Mouse (Mus musculus) G1E (cell line): ENCODE results near the gene Ppp4r3b. TPM values are rescaled to one million over a fixed set of nuclear protein-coding genes. Genes with fewer than 3 reads are reported as not detected.
A peak's percentile ranks its signal among the peaks of the same experiment; 100 is the strongest.

Experiments used
- ATAC-seq: 2 replicates; pipeline ENCODE4 v1.8.0; 2016; ENCODE audit warnings: mild to moderate bottlenecking; ENCODE audit not compliant: insufficient number of reproducible peaks, poor library complexity, low FRiP score, severe bottlenecking; ENCODE audit errors: extremely low read depth
- DNase-seq: peaks from one replicate; pipeline ENCODE4 v3.0.0; 2012; ENCODE audit warnings: low spot score
- H3K27me3 ChIP-seq: 2 replicates; pipeline ENCODE4 v1.6.1; 2012; ENCODE audit warnings: mild to moderate bottlenecking, low read length, inconsistent platforms; ENCODE audit not compliant: insufficient read depth
- H3K36me3 ChIP-seq: replicated peaks from 2 replicates; pipeline ENCODE3; 2012; ENCODE audit warnings: mild to moderate bottlenecking, inconsistent platforms
- H3K4me1 ChIP-seq: 2 replicates; pipeline ENCODE4 v1.6.1; 2012; ENCODE audit warnings: low read depth, low read length, inconsistent platforms, mixed read lengths; ENCODE audit not compliant: insufficient read depth
- H3K4me3 ChIP-seq: 2 replicates; pipeline ENCODE4 v1.5.1; 2012; ENCODE audit warnings: low read depth, mild to moderate bottlenecking, inconsistent platforms, low read length, moderate library complexity, mixed read lengths
- H3K9me3 ChIP-seq: replicated peaks from 2 replicates; pipeline ENCODE4 v1.6.1; 2012; ENCODE audit warnings: inconsistent platforms
- CTCF ChIP-seq: IDR thresholded peaks from 2 replicates; pipeline ENCODE4 v1.5.1; 2012; ENCODE audit warnings: low read depth, low read length, inconsistent platforms, mixed read lengths
- GATA1 ChIP-seq: IDR thresholded peaks from 2 replicates; pipeline ENCODE4 v1.6.1; 2012; ENCODE audit warnings: borderline replicate concordance, low read length, inconsistent platforms, mixed read lengths
- GATA2 ChIP-seq: IDR thresholded peaks from 2 replicates; pipeline ENCODE4 v1.6.1; 2012; ENCODE audit warnings: low read depth, low read length, inconsistent platforms, borderline replicate concordance
- POLR2AphosphoS5 ChIP-seq: IDR thresholded peaks from 2 replicates; pipeline ENCODE4 v1.6.1; 2012; ENCODE audit warnings: low read depth, low read length, inconsistent platforms; ENCODE audit not compliant: insufficient replicate concordance
- TAL1 ChIP-seq: conservative IDR thresholded peaks from 2 replicates; pipeline ENCODE4 v1.6.1; 2012; ENCODE audit warnings: low read depth, low read length, inconsistent platforms, mixed read lengths
- polyA plus RNA-seq: library from polyadenylated mRNA; stranded (reverse); fragments of >175 nt; gene quantifications from 2 replicates; pipeline ENCODE4 v1.2.3, GENCODE M21; 2012
- total RNA-seq, 2 experiments: library from RNA; stranded (forward) in 1 of 2; stranded (reverse) in 1 of 2; fragments of 200-1000 nt in 1 of 2; fragments of >200 nt in 1 of 2; fragmentation: Nextera tagmentation in 1 of 2; gene quantifications; 2 replicates each; pipeline ENCODE4 v1.2.3; 2014 to 2017

Gene Ppp4r3b
- total and polyA plus RNA-seq, 3 experiments, result 35.6 to 225 (median 142) TPM

GRCm38 (mm10) chr11:29171959-29172391, 715 bp upstream of the Ppp4r3b start:
- no peaks in the 10 kb centered on the region for H3K27me3 ChIP-seq
- ATAC-seq, result no peak
- peaks cover 27% of the 10 kb centered on the region for H3K4me1 ChIP-seq
- TF ChIP-seq CTCF (no peak), TAL1 (no peak)
- H3K9me3 ChIP-seq, result no peaks in the 10 kb centered on the region
- DNase-seq, result peak; percentile 12
- H3K4me3 ChIP-seq, result peak overlapping the region; percentile 99
- H3K36me3 ChIP-seq, result peaks cover 18% of the 10 kb centered on the region

- Histone ChIP-seq H3K27me3 (no peaks in the 10 kb centered on the region), H3K4me1 (peaks cover 22% of the 10 kb centered on the region), H3K4me3 (peak overlapping the region; percentile 99), H3K9me3 (no peaks in the 10 kb centered on the region), H3K36me3 (peaks cover 19% of the 10 kb centered on the region)
- ATAC-seq, result peak; percentile 58
- TF ChIP-seq GATA2, result no peak
- TF ChIP-seq POLR2AphosphoS5, result no peak
- TF ChIP-seq TAL1, result no peak
- TF ChIP-seq GATA1, result no peak
- peak; percentile 27; the same call in 1 of the 2 replicates for TF ChIP-seq CTCF
- DNase-seq, result peak; percentile 26
Observed at GRCm38 (mm10) chr11:29173125-29173631, 488 bp downstream of the Ppp4r3b start.

- Histone ChIP-seq H3K27me3 (no peaks in the 10 kb centered on the region), H3K4me1 (peaks cover 22% of the 10 kb centered on the region), H3K9me3 (no peaks in the 10 kb centered on the region), H3K4me3 (peak overlapping the region; percentile 99), H3K36me3 (peaks cover 20% of the 10 kb centered on the region)
- ATAC-seq (no peak), DNase-seq (no peak)
- TF ChIP-seq TAL1 (no peak), GATA2 (no peak), CTCF (no peak), POLR2AphosphoS5 (no peak), GATA1 (no peak)
Observed at GRCm38 (mm10) chr11:29173706-29174436, 1.2 kb downstream of the Ppp4r3b start.

GRCm38 (mm10) chr11:29179319-29179718, 6.6 kb downstream of the Ppp4r3b start:
- DNase-seq (no peak), ATAC-seq (no peak)
- H3K4me1 ChIP-seq, result peaks cover 3% of the 10 kb centered on the region; the same call in 1 of the 2 replicates
- H3K4me3 ChIP-seq, result no peak overlapping the region
- no peak for TF ChIP-seq POLR2AphosphoS5
- no peak for TF ChIP-seq TAL1
- no peak for TF ChIP-seq CTCF
- no peak for TF ChIP-seq GATA2
- no peak for TF ChIP-seq GATA1
- peaks cover 48% of the 10 kb centered on the region for H3K36me3 ChIP-seq
- no peaks in the 10 kb centered on the region for H3K27me3 ChIP-seq
- H3K9me3 ChIP-seq, result no peaks in the 10 kb centered on the region

- DNase-seq, result no peak
- H3K4me3 ChIP-seq, result no peak overlapping the region
- H3K27me3 ChIP-seq, result no peaks in the 10 kb centered on the region
- no peak for ATAC-seq
- TF ChIP-seq CTCF, result no peak
- no peak for TF ChIP-seq GATA2
- TF ChIP-seq GATA1, result no peak
- no peak for TF ChIP-seq TAL1
- TF ChIP-seq POLR2AphosphoS5, result no peak
- H3K9me3 ChIP-seq, result no peaks in the 10 kb centered on the region
- H3K36me3 ChIP-seq, result peaks cover 61% of the 10 kb centered on the region
- H3K4me1 ChIP-seq, result peaks cover 3% of the 10 kb centered on the region; the same call in 1 of the 2 replicates
Observed at GRCm38 (mm10) chr11:29180657-29181056, 8.0 kb downstream of the Ppp4r3b start.

- H3K9me3 ChIP-seq, result no peaks in the 10 kb centered on the region
- no peak overlapping the region for H3K4me3 ChIP-seq
- peaks cover 70% of the 10 kb centered on the region for H3K36me3 ChIP-seq
- ATAC-seq (no peak), DNase-seq (no peak)
- TF ChIP-seq CTCF (no peak), GATA1 (no peak), TAL1 (no peak), POLR2AphosphoS5 (no peak), GATA2 (no peak)
- peaks cover 3% of the 10 kb centered on the region; the same call in 1 of the 2 replicates for H3K4me1 ChIP-seq
- H3K27me3 ChIP-seq, result no peaks in the 10 kb centered on the region
Observed at GRCm38 (mm10) chr11:29181751-29182150, 9.1 kb downstream of the Ppp4r3b start.
